Mouse (Mus musculus) liver, embryonic 11.5 days (tissue): Measurements from ENCODE around the gene Pla2g6. TPM values are rescaled to one million over a fixed set of nuclear protein-coding genes. Genes with fewer than 3 reads are reported as not detected.

Experiments
- ATAC-seq: fragments of 200-750 bp; cut with Nextera tagmentation; replicated peaks from 2 replicates; pipeline ENCODE4 v1.8.0; 2017; ENCODE audit warnings: moderate number of reproducible peaks, mild to moderate bottlenecking, moderate TSS enrichment, moderate library complexity; ENCODE audit not compliant: low FRiP score
- DNase-seq: peaks from one replicate; pipeline ENCODE4 v3.0.0-alpha.2; 2017; ENCODE audit warnings: low spot score
- H3K27ac ChIP-seq: fragments of 300-500 bp; sonication (generic); 2 replicates; pipeline ENCODE4 v1.5.1; 2014; ENCODE audit warnings: mild to moderate bottlenecking, low read depth, low read length, control low read depth
- H3K27me3 ChIP-seq: fragments of 300-500 bp; sonication (generic); replicated peaks from 2 replicates; pipeline ENCODE4 v1.6.1; 2014; ENCODE audit warnings: low read length, mixed read lengths; ENCODE audit not compliant: control insufficient read depth, insufficient read depth
- H3K36me3 ChIP-seq: fragments of 300-500 bp; sonication (generic); 2 replicates; pipeline ENCODE4 v1.6.1; 2014; ENCODE audit warnings: mild to moderate bottlenecking, low read length, moderate library complexity, mixed read lengths; ENCODE audit not compliant: control insufficient read depth, insufficient read depth
- H3K4me1 ChIP-seq: fragments of 300-500 bp; sonication (generic); replicated peaks from 2 replicates; pipeline ENCODE4 v1.6.1; 2014; ENCODE audit warnings: low read length, mixed read lengths; ENCODE audit not compliant: control insufficient read depth, insufficient read depth
- H3K4me2 ChIP-seq: fragments of 300-500 bp; sonication (generic); 2 replicates; pipeline ENCODE4 v1.6.1; 2014; ENCODE audit warnings: mild to moderate bottlenecking, control low read depth, moderate library complexity
- H3K4me3 ChIP-seq: fragments of 300-500 bp; sonication (generic); 2 replicates; pipeline ENCODE4 v1.5.1; 2014; ENCODE audit warnings: low read depth, low read length, control low read depth
- H3K9ac ChIP-seq: fragments of 300-500 bp; sonication (generic); 2 replicates; pipeline ENCODE4 v1.6.1; 2014; ENCODE audit warnings: low read depth, low read length, control low read depth
- H3K9me3 ChIP-seq: fragments of 300-500 bp; sonication (generic); 2 replicates; pipeline ENCODE4 v1.6.1; 2016; ENCODE audit warnings: low read length, inconsistent platforms, mixed read lengths; ENCODE audit not compliant: control insufficient read depth
- WGBS: fragments of 180-500 bp; shearing (Covaris S2); extraction: QIAGEN DNeasy Blood & Tissue Kit; methylation state at CpG from one replicate; pipeline ENCODE4 v1.1.7; 2014; 5-methylcytosine and 5-hydroxymethylcytosine counted together
- polyA plus RNA-seq: library from polyadenylated mRNA; unstranded; fragments of >200 nt; fragmentation: Nextera tagmentation; extraction: Ambion mirVana; gene quantifications from 2 replicates; pipeline ENCODE4 v1.2.1, GENCODE M21; 2014

The Pla2g6 gene
- polyA plus RNA-seq, 1 experiment from 2014 or later = 27.7 TPM

DNA sequence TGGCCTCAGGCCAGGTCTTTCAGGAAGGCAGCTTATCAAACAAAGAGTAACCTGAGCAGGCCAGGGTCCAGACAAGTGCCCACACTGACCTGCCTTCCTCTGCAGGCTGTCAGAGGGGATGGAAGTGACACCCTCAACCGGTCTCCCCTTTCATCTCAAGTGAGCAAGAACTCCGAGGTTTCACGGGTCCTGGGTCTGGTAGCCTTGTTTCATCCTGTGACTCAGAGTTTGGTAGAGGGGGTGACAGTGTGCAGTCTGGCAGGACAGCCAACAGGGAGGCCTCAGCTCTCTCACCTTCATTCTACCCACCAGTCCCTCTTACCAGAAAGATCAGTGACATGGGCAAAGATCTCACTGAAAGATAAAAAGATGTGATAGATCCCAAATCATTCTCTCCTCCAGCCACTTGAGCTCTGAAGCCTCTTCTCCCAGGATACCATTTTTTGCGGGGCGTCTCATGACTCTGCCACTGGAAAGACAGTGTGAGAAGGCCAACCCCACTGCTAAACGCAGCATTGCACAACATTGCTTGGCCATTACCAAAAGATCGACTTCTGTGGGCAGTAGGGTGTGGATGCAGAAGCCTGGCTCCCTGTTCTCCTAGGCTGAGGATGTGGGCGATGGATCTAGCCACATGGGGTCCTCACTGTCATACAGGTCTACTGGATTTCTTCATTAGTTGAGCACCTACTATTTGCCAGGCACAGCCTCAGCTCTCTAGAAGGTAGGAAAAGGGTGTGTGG is 18.0 kb upstream of the Pla2g6 start, which contains the start of gene Maff:
Gene Maff (plus strand): TSS at position 571 of the 743 bp plus-strand sequence.
- no peak for ATAC-seq
- Histone ChIP-seq H3K4me1 (peaks cover 22% of the 10 kb centered on the region), H3K9ac (peak within 1 kb of the TSS; percentile 80), H3K36me3 (no peaks in the 10 kb centered on the region), H3K4me3 (peak within 1 kb of the TSS; percentile 81), H3K27me3 (no peaks in the 10 kb centered on the region), H3K4me2 (peak within 1 kb of the TSS; percentile 92), H3K27ac (peak within 1 kb of the TSS; percentile 93), H3K9me3 (no peaks in the 10 kb centered on the region)
- WGBS = 41% methylated on average over 8 of the region's 8 CpGs
- no peak for DNase-seq

DNA sequence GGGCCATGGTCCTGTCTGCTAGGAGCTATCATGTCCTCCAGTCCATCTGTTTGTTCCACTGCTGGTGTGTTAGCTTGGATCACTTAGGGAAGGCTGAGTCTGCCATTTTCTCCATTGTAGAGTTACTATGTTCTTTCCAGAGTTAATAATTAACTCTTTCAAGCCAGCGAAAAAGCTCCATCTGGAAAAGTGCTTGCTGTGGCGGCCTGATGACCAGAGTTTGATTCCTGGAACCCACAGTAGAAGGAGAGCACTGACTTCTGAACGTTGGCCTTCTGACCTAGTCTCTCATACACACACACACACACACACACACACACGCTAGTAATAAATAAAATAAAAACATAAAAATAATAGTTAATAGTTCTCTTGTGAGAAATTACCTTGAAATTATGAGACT is 16.4 kb upstream of the Pla2g6 start:
- WGBS = 57% methylated on average over 4 of the region's 4 CpGs
- no peaks in the 10 kb centered on the region for H3K27me3 ChIP-seq

DNA sequence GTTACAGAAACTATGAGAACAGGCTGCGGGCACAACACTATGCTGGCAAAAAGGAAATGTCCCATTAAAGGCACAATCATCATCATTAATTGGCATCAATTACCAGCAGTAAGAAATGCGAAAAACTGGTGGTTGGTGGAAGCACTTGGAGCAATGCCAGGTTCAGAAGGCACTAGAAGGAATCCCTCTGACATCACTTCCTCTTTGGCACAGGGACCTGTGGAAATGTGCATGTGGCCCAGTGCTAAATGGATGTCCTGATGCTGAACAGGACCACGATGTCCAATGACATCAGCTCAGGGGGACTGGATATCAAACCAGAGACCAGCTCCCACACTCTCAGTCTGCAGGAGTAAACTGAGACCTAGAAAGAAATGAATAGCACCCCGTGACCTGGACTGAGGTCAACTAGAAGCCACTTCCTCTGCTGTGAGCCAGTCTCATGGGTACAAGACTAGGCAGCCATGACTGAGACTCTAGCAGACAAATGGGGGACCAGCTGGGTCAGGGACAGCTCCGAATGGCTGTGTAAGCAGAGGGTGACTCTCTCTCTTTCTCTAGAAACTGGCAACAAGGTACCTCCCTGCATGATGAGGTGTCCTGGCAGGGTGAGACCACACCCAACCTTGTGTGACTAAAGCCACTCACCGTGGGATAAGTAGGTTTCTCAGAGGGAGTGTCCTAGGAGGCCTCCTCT is 14.6 kb upstream of the Pla2g6 start:
- H3K9ac ChIP-seq = no peak overlapping the region
- H3K4me1 ChIP-seq = 0 out of 2 replicates have a peak, but pooled peaks cover 5% of the 10 kb centered on the region
- no peak overlapping the region for H3K27ac ChIP-seq
- no peaks in the 10 kb centered on the region for H3K9me3 ChIP-seq
- no peak for ATAC-seq
- WGBS = 74% methylated on average over 6 of the region's 6 CpGs
- no peak overlapping the region for H3K4me2 ChIP-seq
- no peak for DNase-seq
- H3K36me3 ChIP-seq = no peaks in the 10 kb centered on the region
- H3K27me3 ChIP-seq = no peaks in the 10 kb centered on the region
- H3K4me3 ChIP-seq = no peak overlapping the region

More for the DNA sequence above, 16.4 kb upstream of the Pla2g6 start:
- H3K9ac ChIP-seq = no peak overlapping the region
- H3K4me2 ChIP-seq = no peak overlapping the region
- 0 out of 2 replicates have a peak overlapping the region, but pooled peaks have one; percentile 13 for H3K27ac ChIP-seq
- DNase-seq (no peak), ATAC-seq (no peak)
- peaks cover 17% of the 10 kb centered on the region for H3K4me1 ChIP-seq
- no peaks in the 10 kb centered on the region for H3K9me3 ChIP-seq
- no peaks in the 10 kb centered on the region for H3K36me3 ChIP-seq
- H3K4me3 ChIP-seq = no peak overlapping the region

DNA sequence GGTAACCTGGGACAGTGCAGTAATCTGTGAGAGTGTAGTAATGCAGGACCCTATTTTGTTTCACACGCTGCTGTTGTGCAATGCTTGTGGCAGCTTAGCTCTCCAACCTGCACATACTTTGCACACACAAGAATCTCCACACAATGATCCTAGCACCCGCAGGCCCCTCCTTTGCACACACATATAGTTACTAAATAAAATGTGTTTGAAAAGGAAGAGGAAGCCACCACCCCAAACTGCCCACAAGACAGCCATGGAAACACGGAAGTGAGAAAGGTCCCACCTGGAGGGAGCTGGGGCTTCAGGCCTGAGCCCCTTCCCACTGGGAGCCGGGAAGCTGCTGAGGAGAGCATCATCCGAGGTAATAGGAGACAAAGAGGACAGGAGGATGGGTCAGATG is 10.8 kb upstream of the Pla2g6 start:
- Histone ChIP-seq H3K9ac (no peak overlapping the region), H3K4me3 (no peak overlapping the region), H3K36me3 (no peaks in the 10 kb centered on the region), H3K27me3 (no peaks in the 10 kb centered on the region), H3K27ac (no peak overlapping the region), H3K4me2 (no peak overlapping the region), H3K9me3 (no peaks in the 10 kb centered on the region), H3K4me1 (no peaks in the 10 kb centered on the region)
- DNase-seq (no peak), ATAC-seq (no peak)
- WGBS = 61% methylated on average over 5 of the region's 5 CpGs

DNA sequence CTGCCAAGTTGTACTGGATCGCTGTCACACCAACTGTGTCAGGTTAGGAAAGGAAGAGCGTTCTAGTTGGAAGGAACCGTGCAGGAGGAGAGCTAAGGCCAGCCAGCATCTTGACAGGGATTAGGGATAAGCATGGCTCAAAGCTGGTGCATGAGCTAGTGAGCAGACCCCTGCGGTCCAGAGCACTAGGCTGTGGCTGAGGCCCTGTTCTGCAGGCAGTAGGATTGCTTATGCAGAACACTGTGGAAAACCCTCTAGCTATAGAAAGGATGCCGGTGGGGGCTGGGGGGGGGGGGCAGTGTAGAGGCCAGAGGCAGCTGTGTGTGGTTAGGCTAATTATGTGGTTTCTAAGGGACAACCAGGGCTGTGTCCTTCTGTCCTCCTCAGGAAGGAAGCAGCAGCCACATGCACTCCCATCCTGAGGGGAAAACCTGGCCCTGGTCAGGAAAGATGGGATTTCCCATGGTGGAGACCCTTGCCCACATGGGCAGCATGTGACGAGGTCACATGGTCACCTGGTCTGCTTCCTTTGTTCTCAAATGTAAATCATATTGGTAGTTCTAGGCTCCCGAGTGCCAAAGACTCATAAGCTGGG is 7.0 kb upstream of the Pla2g6 start:
- Histone ChIP-seq H3K4me3 (no peak overlapping the region), H3K4me1 (no peaks in the 10 kb centered on the region), H3K9me3 (no peaks in the 10 kb centered on the region), H3K36me3 (no peaks in the 10 kb centered on the region), H3K27ac (no peak overlapping the region), H3K4me2 (no peak overlapping the region), H3K9ac (no peak overlapping the region), H3K27me3 (no peaks in the 10 kb centered on the region)
- ATAC-seq = no peak
- DNase-seq = no peak
- 52% methylated on average over 7 of the region's 7 CpGs for WGBS

DNA sequence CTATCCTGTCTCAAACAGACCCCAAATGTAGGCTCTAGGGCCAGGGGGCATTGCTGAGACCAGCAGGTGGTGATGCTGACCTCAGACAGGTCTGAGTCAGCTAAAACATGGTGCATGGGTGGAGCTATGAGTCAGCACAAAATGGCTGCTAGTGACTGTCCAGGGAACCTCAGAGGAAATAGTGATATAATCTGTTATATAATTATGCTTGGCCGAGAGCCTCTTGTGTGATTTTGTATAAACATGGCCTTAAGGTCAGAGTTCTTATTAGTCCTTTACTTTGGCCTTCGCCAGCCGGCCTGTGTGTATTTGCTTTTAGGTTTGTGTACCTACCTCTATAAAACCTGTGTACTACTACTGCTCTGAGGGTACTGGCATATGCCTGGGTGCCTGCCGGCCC is 5.2 kb upstream of the Pla2g6 start:
- Histone ChIP-seq H3K36me3 (no peaks in the 10 kb centered on the region), H3K4me1 (no peaks in the 10 kb centered on the region), H3K9ac (no peak overlapping the region), H3K27ac (peak overlapping the region; percentile 26; the same call in 1 of the 2 replicates), H3K27me3 (no peaks in the 10 kb centered on the region), H3K9me3 (no peaks in the 10 kb centered on the region), H3K4me3 (no peak overlapping the region), H3K4me2 (no peak overlapping the region)
- 59% methylated on average over 4 of the region's 4 CpGs for WGBS
- ATAC-seq (0 out of 2 replicates have a peak, but pooled peaks have one; percentile 54), DNase-seq (no peak)

DNA sequence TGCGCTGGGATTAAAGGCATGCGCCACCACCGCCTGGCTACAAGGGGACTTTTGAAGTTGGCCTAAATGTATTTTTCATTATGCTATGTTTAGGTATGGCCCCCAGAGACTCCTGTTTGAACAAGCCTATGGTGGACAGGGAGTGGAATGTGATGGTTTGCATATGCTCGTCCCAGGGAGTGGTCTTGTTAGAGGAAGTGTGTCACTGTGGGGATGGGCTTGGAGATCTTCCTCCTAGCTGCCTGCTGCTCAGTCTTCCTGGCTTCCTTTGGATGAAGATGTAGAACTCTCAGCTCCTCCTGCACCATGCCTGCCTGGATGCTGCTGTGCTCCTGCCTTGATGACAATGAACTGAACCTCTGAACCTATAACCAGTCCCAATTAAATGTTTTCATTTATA is 2.3 kb upstream of the Pla2g6 start:
- Histone ChIP-seq H3K9ac (no peak overlapping the region), H3K36me3 (no peaks in the 10 kb centered on the region), H3K4me2 (no peak overlapping the region), H3K4me3 (no peak overlapping the region), H3K27me3 (no peaks in the 10 kb centered on the region), H3K27ac (no peak overlapping the region), H3K4me1 (peaks cover 13% of the 10 kb centered on the region), H3K9me3 (no peaks in the 10 kb centered on the region)
- DNase-seq (no peak), ATAC-seq (no peak)
- WGBS = 79% methylated on average over 4 of the region's 4 CpGs

DNA sequence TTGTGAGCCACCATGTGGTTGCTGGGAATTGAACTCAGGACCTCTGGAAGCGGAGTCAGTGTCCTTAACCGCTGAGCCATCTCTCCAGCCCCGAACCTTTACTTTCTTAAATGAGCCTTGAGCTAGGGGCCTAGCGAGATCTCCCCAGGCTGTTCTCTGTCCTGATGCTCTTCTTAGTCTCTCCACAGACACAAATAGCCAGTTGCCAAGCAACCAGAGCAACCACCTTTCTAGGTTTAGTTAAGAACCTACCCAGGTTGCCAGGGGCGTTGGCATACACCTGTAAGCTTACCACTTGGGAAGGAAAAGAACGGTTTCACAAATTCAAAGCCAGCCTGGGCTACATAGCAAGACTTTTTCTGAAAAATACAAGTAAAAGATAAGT is 1.8 kb upstream of the Pla2g6 start:
- WGBS = 92% methylated on average over 6 of the region's 6 CpGs
- H3K27me3 ChIP-seq = no peaks in the 10 kb centered on the region
- H3K4me3 ChIP-seq = no peak overlapping the region
- DNase-seq (no peak), ATAC-seq (no peak)
- peaks cover 19% of the 10 kb centered on the region for H3K4me1 ChIP-seq
- no peak overlapping the region for H3K27ac ChIP-seq
- no peaks in the 10 kb centered on the region for H3K9me3 ChIP-seq
- no peaks in the 10 kb centered on the region for H3K36me3 ChIP-seq
- no peak overlapping the region for H3K9ac ChIP-seq
- no peak overlapping the region for H3K4me2 ChIP-seq
